Mouse (Mus musculus) kidney, adult 8-10 months (tissue): ENCODE results near the gene Oxsr1.
"Not testable (repeated sequence)": the region's sequence is repeated elsewhere in the genome, so short reads cannot be mapped to it uniquely, and the experiment has no call there.

ENCODE experiments used
- DNase-seq, 2 experiments: peaks; one replicate each; pipeline ENCODE4 v3.0.0; 2022

Oxsr1 gene

GRCm38 (mm10) chr9:119337842-119338241 is 15.6 kb upstream of the Oxsr1 start:
- no peak for DNase-seq

- no peak for DNase-seq
These were observed 13.3 kb upstream of the Oxsr1 start for GRCm38 (mm10) chr9:119335571-119335970.

DNA sequence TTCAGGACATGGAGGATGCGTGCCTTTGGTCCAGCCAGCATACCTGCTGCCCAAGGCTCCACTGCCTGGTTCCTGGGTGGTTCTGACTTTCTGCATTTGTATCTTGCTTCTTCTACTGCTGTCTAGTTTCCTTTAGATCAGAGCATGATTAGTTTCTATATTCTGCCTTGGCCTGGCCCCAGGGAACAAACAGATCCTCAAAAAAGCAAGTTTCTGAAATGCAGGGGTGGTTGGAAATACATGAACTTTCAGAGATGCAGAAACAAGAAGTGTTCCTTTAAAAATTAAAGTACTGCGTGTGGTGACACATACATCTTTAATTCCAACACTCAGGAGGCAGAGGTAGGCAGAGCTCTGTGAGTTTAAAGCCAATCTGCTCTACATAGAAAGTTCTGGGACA is 12.6 kb upstream of the Oxsr1 start:
- no peak for DNase-seq

- DNase-seq, result peak; percentile 41 to 53
These were observed 12.1 kb upstream of the Oxsr1 start for GRCm38 (mm10) chr9:119334324-119334723.

DNA sequence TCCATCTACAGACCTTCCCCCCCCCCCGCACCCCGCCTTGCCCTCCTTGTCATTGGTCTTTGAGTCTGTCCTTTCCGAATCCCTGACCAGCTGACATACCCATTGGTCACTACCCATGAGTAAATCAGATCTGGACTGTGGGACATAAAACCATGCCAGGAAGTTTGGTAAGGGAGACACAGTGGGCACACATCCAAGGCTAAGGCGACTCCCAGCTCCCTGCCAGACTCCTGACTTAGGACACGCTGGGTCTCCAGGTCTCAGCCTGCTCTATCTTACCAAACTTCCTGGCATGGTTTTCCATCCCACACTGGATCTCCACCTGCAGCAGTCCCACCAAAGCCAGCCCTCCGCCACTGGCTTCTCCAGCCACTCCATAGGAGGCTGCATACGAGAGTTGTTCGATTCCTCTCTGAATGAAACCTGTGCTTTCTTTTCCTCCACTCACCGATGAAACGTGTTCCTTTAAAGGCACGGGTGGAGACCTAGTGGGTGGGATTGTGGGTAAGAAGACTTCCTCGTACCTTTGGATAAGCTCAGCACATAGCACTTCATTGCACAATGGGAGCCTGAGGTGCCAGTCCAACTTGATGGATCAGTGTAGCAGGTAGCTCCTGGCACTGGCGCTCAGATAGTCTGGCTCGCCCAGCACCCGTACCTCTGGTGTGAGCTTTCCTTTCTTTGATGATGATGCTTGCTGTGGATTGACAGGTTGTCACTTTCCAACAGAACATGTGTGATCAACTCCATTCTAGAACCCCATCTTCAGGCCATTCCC is 8.1 kb upstream of the Oxsr1 start:
- DNase-seq, result no peak

DNA sequence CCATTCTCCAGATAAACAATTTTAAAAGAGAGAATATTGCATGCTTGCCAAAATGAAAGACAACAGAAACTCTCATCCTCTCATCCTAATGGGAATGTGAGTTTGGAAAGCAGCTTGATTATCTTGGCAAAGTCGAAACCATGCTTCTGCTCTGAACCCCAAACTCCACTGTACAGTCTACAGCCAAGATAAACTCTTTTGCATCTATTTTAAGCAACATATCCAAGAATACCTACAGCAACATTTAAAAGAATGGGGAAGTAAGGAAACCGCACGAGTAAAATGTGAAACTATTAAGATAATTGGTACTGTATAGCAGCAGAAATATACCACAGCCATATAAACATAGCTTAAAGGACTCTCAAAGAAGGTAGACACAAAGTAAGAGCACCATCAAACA is 6.3 kb upstream of the Oxsr1 start:
- DNase-seq, result no peak

DNA sequence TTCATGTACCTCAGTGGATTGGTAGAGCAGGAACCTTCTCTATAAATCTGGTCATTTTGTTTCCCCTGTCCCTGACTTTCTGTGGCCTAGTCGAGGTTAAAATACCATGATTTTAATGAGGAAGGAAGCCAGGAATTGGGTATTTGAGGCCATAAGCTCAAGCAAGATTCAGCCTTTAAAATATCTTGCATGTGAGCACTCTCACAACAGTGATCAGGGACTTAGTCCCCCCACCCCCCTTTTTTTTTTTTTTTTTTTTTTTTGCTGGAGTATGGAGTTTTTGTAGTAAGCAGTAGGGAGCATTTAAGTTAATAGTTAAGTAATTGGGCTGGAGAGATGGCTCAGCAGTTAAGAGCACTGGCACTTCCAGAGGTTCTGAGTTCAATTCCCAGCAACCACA is 1.9 kb upstream of the Oxsr1 start:
- no peak for DNase-seq

GRCm38 (mm10) chr9:119323260-119323645 is 1.0 kb upstream of the Oxsr1 start:
- DNase-seq, result peak in 1 of 2 experiments; percentile 21

DNA sequence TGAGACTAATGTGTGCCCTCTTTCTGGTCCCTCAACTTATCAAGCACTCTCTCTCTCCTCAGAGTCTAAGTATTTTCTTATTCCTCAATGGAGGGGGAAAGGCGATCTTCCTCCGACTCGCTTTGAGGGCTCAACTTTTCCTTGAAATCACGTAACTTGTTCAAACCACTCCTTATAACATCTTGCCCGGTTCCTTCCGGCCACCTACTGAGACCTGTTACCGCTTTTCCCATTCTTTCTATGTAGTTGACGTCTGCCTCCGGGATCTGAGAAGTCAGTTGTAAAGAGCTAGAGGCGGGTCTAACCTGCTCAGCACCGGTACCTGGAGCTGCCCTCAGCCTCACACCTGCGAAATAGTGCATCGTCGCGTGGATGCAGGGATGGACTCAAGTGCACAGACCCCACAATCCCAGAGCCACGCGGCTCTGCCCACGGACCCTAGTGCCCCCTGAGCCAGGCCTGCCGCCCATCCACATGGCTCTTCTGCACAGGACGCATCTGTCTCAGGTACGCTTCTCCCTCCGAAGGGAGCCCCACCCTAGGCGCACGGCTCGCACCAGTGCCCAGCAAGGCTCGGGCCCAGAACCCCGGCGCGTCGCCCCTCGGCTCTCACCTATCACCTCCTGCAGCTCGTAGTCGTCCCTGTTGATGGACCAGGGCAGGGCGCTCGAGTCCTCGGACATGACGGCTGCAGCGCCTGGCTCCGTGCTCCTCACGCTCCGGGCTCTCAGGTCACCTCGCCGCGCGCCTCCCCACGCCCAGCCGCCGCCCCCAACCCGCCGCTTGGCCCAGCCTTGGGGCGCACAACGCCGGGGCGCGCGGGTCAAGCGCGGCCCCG is 616 bp downstream of the Oxsr1 start:
- peak in 1 of 2 experiments; percentile 23 for DNase-seq

DNA sequence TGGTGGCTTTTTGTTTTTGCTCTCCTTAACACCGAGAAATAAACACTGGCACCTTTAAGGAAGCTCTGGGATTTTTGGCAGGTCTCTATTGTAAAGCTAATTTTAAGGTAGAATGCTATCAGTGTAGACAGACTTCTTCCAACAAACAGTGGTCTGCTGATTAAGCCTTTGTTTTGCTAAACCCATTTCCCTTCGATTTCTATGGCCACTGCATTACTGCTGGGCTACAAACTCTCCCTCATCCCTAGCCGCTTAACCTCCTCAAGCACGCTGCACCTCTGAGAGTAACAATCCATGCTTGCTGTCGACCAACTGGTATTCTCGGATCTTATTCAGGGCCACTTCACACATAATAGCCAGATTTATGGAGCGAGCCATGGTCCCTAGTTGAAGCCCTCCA is 1.3 kb downstream of the Oxsr1 start:
- no peak for DNase-seq

DNA sequence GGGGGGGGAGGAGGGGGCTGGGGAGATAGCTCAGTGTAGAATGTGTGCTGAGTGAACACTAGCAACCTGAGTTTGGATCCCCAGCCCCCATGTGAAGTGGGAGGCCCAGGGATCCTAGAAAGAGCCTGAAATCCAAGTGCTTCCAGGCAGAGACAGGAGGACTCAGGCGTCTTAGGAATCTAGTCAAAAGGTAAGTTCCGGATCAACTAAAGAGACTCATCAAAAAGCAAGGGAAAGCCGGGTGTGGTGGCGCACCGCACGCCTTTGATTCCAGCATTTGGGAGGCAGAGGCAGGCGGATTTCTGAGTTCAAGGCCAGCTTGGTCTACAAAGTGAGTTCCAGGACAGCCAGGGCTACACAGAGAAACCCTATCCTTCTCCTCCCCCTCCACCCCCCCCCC is 1.8 kb downstream of the Oxsr1 start:
- DNase-seq, result no peak

DNA sequence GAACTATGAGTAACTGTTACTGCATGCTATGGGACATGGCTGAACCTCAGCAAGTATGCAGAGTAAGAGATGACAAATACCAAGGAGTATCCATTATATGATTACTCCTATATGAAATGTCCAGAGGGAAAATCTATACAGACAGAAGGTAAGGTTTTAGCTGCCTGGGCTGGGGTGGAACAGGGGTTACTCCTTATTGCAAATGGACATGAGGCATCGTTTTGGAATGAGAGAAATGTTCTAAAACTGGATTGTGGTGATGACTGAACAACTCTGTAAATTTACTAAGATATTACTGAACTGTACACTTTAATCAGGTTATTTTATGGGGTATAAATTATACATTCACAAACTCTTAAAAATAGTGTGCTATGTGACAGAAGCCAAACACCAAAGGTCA is 3.3 kb downstream of the Oxsr1 start:
- no peak for DNase-seq

GRCm38 (mm10) chr9:119313096-119313495 is 9.1 kb downstream of the Oxsr1 start:
- no peak for DNase-seq

- DNase-seq, result no peak
These were observed 13.2 kb downstream of the Oxsr1 start for GRCm38 (mm10) chr9:119309067-119309466.

GRCm38 (mm10) chr9:119305863-119306262 is 16.4 kb downstream of the Oxsr1 start:
- DNase-seq, result no peak

GRCm38 (mm10) chr9:119298563-119298962 is 23.7 kb downstream of the Oxsr1 start:
- peak in 1 of 2 experiments; percentile 27 for DNase-seq

- no peak for DNase-seq
These were observed 24.5 kb downstream of the Oxsr1 start for GRCm38 (mm10) chr9:119297696-119298095.

DNA sequence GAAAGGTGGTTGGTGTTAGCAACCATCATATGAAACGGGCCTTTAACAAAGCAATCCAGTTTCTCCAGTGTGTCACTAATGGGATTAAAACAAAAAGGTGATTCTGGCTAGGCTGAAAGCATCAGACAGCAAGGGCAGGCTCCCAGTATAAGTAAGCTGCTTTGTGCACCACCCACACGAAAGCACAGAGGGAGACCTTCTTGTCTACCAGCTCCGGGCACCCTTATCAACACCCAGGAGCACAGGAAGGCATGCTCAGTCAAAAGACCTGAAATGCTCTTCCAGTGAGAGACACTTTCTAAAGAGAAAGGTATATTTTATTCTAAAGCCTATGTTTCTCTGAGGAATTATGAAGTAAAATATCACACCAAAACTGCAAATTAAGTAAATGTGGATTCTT is 31.4 kb downstream of the Oxsr1 start:
- no peak for DNase-seq

GRCm38 (mm10) chr9:119280894-119281682 is 41.1 kb downstream of the Oxsr1 start:
- no peak for DNase-seq

GRCm38 (mm10) chr9:119278031-119278430 is 44.2 kb downstream of the Oxsr1 start:
- DNase-seq, result no peak

DNA sequence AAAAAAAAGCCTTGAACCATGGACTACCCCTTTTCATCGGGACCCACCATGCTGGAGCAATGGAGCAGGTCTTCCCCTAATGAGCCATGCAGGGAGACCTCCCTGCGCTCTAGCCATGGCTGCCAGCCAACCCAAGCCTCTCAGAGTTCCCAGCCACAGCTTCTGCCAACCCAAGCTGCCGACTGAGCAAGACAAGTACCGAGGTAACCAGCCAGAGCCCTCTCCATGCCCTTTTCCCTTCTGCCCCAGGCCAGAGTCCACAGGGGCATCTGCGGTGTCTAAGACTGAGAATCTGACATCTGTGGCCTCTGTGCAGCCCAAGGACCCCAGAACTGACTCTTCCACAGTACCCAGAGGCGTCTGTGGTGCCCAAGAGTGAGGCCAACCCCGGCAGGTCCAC is 45.9 kb downstream of the Oxsr1 start:
- peak; percentile 86 to 87 for DNase-seq

DNA sequence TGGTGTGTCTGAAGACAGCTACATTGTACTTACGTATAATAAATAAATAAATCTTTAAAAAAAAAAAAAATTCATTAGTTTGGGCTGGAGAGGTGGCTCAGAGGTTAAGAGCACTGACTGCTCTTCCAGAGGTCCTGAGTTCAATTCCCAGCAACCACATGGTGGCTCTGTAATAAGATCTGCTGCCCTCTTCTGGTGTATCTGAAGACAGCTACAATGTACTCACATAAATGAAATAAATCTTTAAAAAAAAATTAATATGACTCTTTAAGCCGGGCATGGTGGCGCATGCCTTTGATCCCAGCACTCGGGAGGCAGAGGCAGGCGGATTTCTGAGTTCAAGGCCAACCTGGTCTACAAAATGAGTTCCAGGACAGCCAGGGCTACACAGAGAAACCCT is 47.4 kb downstream of the Oxsr1 start:
- DNase-seq, result not testable (repeated sequence)

- DNase-seq, result no peak
These were observed 50.7 kb downstream of the Oxsr1 start for GRCm38 (mm10) chr9:119271496-119271895.
